Mouse (Mus musculus): ENCODE measurements at regions not wholly inside any gene's neighbourhood (a gene's known extent, or its start where the extent isn't known, plus 50 kb on each side); places are given as distances from the start of the nearest gene placed in this dataset.

- Histone ChIP-seq H3K79me2 (replicated peaks; ENCODE audit: control insufficient read depth, extremely low read depth, insufficient read depth, poor library complexity, severe bottlenecking) (no peaks in the 10 kb centered on the region), H3K4me2 (ENCODE audit: insufficient read depth, low read depth, poor library complexity, severe bottlenecking) (no peak overlapping the region), H3K27ac (ENCODE audit: insufficient read depth, low read depth) (no peak overlapping the region), H3K4me1 (ENCODE audit: control insufficient read depth in 1 of 2, insufficient read depth in 2 of 2) (peaks cover 0 to 3% of the 10 kb centered on the region in 2 experiments; a peak in 1 of 4 replicates), H3K9ac (ENCODE audit: insufficient read depth, low read depth) (no peak overlapping the region), H3K9me3 (replicated peaks; ENCODE audit: low read length) (no peaks in the 10 kb centered on the region), H3K36me3 (replicated peaks in 1 of 2; ENCODE audit: control insufficient read depth in 1 of 2, insufficient read depth in 1 of 2, low read length in 1 of 2) (no peaks in the 10 kb centered on the region), H3K4me3 (replicated peaks in 1 of 3; ENCODE audit: low read depth in 2 of 3, low read length in 2 of 3, poor library complexity in 1 of 3) (no peak overlapping the region), H3K27me3 (replicated peaks) (no peaks in the 10 kb centered on the region)
- dilution Hi-C loops (cut with MboI; ENCODE audit: extremely low pct_ligation_motif_present, extremely low pct_unique_long_range_greater_than_20kb, low sequenced_read_pairs) (no loop called here), in situ Hi-C loops (cut with MboI; ENCODE audit: low pct_ligation_motif_present, low pct_unique_long_range_greater_than_20kb, low sequenced_read_pairs) (loop anchor here (25.0 kb wide), 1 partner anchor 415 kb away; the partner anchor contains the start of gene Qk)
- TF ChIP-seq NRF1 (IDR thresholded peaks at IDR 0.05; ENCODE audit: low read depth, low read length) = 0 out of 2 replicates have a peak, but pooled peaks have one; percentile 36
- 0 out of 2 replicates have a peak, but pooled peaks have one; percentile 6 for TF ChIP-seq ZNF384 (IDR thresholded peaks at IDR 0.05; ENCODE audit: low read depth, low read length)
- no peak for TF ChIP-seq USF2 (conservative IDR thresholded peaks at IDR 0.05; ENCODE audit: low read depth, low read length)
- TF ChIP-seq E2F4 (IDR thresholded peaks at IDR 0.05; ENCODE audit: insufficient replicate concordance, low read depth, low read length) = no peak
- no peak for TF ChIP-seq RCOR1 (conservative IDR thresholded peaks at IDR 0.05; ENCODE audit: low read depth, low read length)
- DNase-seq (ENCODE audit: extremely low read depth) = no peak
Observed at GRCm38 (mm10) chr17:9896964-9897363, 227.4 kb upstream of the Pabpc6 start.

- TF ChIP-seq HCFC1 (IDR thresholded peaks at IDR 0.05; ENCODE audit: low read depth, low read length) (no peak), ZMIZ1 (IDR thresholded peaks at IDR 0.05; ENCODE audit: low read depth, low read length) (no peak), MYC (IDR thresholded peaks at IDR 0.05; ENCODE audit: low read depth, low read length) (no peak), TCF12 (IDR thresholded peaks at IDR 0.05; ENCODE audit: low read depth, low read length) (no peak)
- dilution Hi-C loops (cut with MboI; ENCODE audit: extremely low pct_ligation_motif_present, extremely low pct_unique_long_range_greater_than_20kb, low sequenced_read_pairs) = no loop called here
- H3K4me2 ChIP-seq (ENCODE audit: insufficient read depth, low read depth, poor library complexity, severe bottlenecking) = no peak overlapping the region
Observed at GRCm38 (mm10) chr17:9895686-9896082, 226.2 kb upstream of the Pabpc6 start.

GRCm38 (mm10) chr17:9894828-9895685, 225.5 kb upstream of the Pabpc6 start:
- Histone ChIP-seq H3K27ac (ENCODE audit: insufficient read depth, low read depth) (no peak overlapping the region), H3K4me3 (replicated peaks in 1 of 3; ENCODE audit: low read depth in 2 of 3, low read length in 2 of 3, poor library complexity in 1 of 3) (no peak overlapping the region), H3K9me3 (replicated peaks; ENCODE audit: low read length) (no peaks in the 10 kb centered on the region), H3K36me3 (replicated peaks in 1 of 2; ENCODE audit: control insufficient read depth in 1 of 2, insufficient read depth in 1 of 2, low read length in 1 of 2) (no peaks in the 10 kb centered on the region), H3K4me2 (ENCODE audit: insufficient read depth, low read depth, poor library complexity, severe bottlenecking) (no peak overlapping the region), H3K27me3 (replicated peaks) (no peaks in the 10 kb centered on the region), H3K9ac (ENCODE audit: insufficient read depth, low read depth) (no peak overlapping the region), H3K79me2 (replicated peaks; ENCODE audit: control insufficient read depth, extremely low read depth, insufficient read depth, poor library complexity, severe bottlenecking) (no peaks in the 10 kb centered on the region), H3K4me1 (ENCODE audit: control insufficient read depth in 1 of 2, insufficient read depth in 2 of 2) (peaks cover 0 to 3% of the 10 kb centered on the region in 2 experiments; a peak in 1 of 4 replicates)
- in situ Hi-C loops (cut with MboI; ENCODE audit: low pct_ligation_motif_present, low pct_unique_long_range_greater_than_20kb, low sequenced_read_pairs) = loop anchor here (25.0 kb wide), 1 partner anchor 417 kb away; the partner anchor contains the start of gene Qk
- dilution Hi-C loops (cut with MboI; ENCODE audit: extremely low pct_ligation_motif_present, extremely low pct_unique_long_range_greater_than_20kb, low sequenced_read_pairs) = no loop called here
- DNase-seq (ENCODE audit: extremely low read depth) = no peak
- no peak for TF ChIP-seq ZKSCAN1 (IDR thresholded peaks at IDR 0.05; ENCODE audit: borderline replicate concordance, low read depth, low read length)
- no peak for TF ChIP-seq MEF2A (IDR thresholded peaks at IDR 0.05; ENCODE audit: borderline replicate concordance, low read depth, low read length)
- TF ChIP-seq USF2 (conservative IDR thresholded peaks at IDR 0.05; ENCODE audit: low read depth, low read length) = no peak
- no peak for TF ChIP-seq NRF1 (IDR thresholded peaks at IDR 0.05; ENCODE audit: low read depth, low read length)
- TF ChIP-seq RAD21 (IDR thresholded peaks at IDR 0.05; ENCODE audit: low read depth, low read length) = no peak
- no peak for TF ChIP-seq JUN (IDR thresholded peaks at IDR 0.05; ENCODE audit: insufficient read depth, low read depth, low read length)
- no peak for TF ChIP-seq BHLHE40 (IDR thresholded peaks at IDR 0.05; ENCODE audit: low read depth, low read length)
- no peak for TF ChIP-seq ZMIZ1 (IDR thresholded peaks at IDR 0.05; ENCODE audit: low read depth, low read length)
- TF ChIP-seq KAT2A (IDR thresholded peaks at IDR 0.05; ENCODE audit: insufficient replicate concordance, low read length) = no peak
- no peak for TF ChIP-seq EP300 (IDR thresholded peaks at IDR 0.05; ENCODE audit: low read length)
- TF ChIP-seq SIN3A (IDR thresholded peaks at IDR 0.05; ENCODE audit: low read length) = no peak
- no peak for TF ChIP-seq POLR2A (IDR thresholded peaks at IDR 0.05; ENCODE audit: low read depth, low read length)
- TF ChIP-seq ZNF384 (IDR thresholded peaks at IDR 0.05; ENCODE audit: low read depth, low read length) = no peak
- TF ChIP-seq CTCF (conservative IDR thresholded peaks at IDR 0.05 in 1 of 2, IDR thresholded peaks at IDR 0.05 in 1 of 2; ENCODE audit: low read depth in 2 of 2, low read length in 2 of 2) = no peak
- TF ChIP-seq GABPA (IDR thresholded peaks at IDR 0.05; ENCODE audit: insufficient replicate concordance, low read depth, low read length) = no peak
- TF ChIP-seq MAZ (IDR thresholded peaks at IDR 0.05; ENCODE audit: low read depth, low read length) = no peak

More at GRCm38 (mm10) chr17:9895686-9896082, 226.2 kb upstream of the Pabpc6 start:
- peaks cover 0 to 3% of the 10 kb centered on the region in 2 experiments; a peak in 1 of 4 replicates for H3K4me1 ChIP-seq (ENCODE audit: control insufficient read depth in 1 of 2, insufficient read depth in 2 of 2)
- no peaks in the 10 kb centered on the region for H3K9me3 ChIP-seq (replicated peaks; ENCODE audit: low read length)
- in situ Hi-C loops (cut with MboI; ENCODE audit: low pct_ligation_motif_present, low pct_unique_long_range_greater_than_20kb, low sequenced_read_pairs) = loop anchor here (25.0 kb wide), 1 partner anchor 417 kb away; the partner anchor contains the start of gene Qk
- no peak overlapping the region for H3K9ac ChIP-seq (ENCODE audit: insufficient read depth, low read depth)
- H3K36me3 ChIP-seq (replicated peaks in 1 of 2; ENCODE audit: control insufficient read depth in 1 of 2, insufficient read depth in 1 of 2, low read length in 1 of 2) = no peaks in the 10 kb centered on the region
- no peaks in the 10 kb centered on the region for H3K27me3 ChIP-seq (replicated peaks)
- no peaks in the 10 kb centered on the region for H3K79me2 ChIP-seq (replicated peaks; ENCODE audit: control insufficient read depth, extremely low read depth, insufficient read depth, poor library complexity, severe bottlenecking)
- H3K27ac ChIP-seq (ENCODE audit: insufficient read depth, low read depth) = no peak overlapping the region
- no peak for DNase-seq (ENCODE audit: extremely low read depth)
- H3K4me3 ChIP-seq (replicated peaks in 1 of 3; ENCODE audit: low read depth in 2 of 3, low read length in 2 of 3, poor library complexity in 1 of 3) = no peak overlapping the region
